Mouse (Mus musculus) liver, embryonic 14.5 days (tissue): Measurements from ENCODE around the gene Fam216b.

Source experiments
- CTCF ChIP-seq: IDR thresholded peaks from 2 replicates; pipeline ENCODE4 v1.5.1; 2016; ENCODE audit warnings: antibody characterized with exemption, low read depth, control low read depth
- EP300 ChIP-seq: IDR thresholded peaks from 2 replicates; pipeline ENCODE4 v1.6.1; 2016; ENCODE audit warnings: antibody characterized with exemption, low read depth

DNA sequence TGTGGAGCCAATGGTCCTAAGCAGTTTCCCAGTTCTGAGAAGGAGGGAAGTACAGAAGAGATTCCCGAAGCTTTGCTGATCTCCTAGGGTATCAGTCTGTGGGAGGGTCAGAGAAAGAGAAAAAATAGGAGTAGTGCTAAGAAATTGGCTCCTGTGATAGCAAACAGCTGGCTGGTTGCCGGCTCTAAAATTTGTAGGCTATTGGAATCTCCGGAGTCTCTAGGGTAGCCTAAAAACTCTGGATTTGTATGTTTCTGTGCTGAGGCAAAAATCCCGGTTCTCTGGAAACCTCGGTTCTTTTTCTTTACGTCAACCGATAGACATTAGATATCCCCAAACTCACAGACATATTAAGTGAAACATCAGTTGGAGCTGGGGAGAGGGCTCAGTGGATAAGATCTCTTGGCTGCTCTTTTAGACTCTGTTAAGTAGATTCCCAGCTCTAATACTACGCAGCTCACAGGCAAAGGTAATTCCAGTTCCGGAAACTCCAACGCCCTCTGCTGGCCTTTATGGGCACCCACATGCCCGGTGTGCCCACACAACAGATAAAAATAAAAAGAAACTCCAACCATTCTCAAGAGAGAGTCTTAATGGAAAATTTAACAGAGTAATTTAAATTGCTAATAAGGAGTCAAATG lies 46.8 kb downstream of the Fam216b start:
- TF ChIP-seq CTCF, result no peak
- TF ChIP-seq EP300, result no peak
